Mouse (Mus musculus): ENCODE measurements around the gene Myh1. TPM values are rescaled to one million over a fixed set of nuclear protein-coding genes. Genes with fewer than 3 reads are reported as not detected.

The Myh1 gene
- polyA plus RNA-seq, 2 experiments from 2014 or later = not detected

GRCm38 (mm10) chr11:67235639-67236358 is 35.9 kb downstream of the Myh1 start:
- ATAC-seq = no peak

GRCm38 (mm10) chr11:67236799-67237198 is 36.9 kb downstream of the Myh1 start:
- ATAC-seq = no peak

DNA sequence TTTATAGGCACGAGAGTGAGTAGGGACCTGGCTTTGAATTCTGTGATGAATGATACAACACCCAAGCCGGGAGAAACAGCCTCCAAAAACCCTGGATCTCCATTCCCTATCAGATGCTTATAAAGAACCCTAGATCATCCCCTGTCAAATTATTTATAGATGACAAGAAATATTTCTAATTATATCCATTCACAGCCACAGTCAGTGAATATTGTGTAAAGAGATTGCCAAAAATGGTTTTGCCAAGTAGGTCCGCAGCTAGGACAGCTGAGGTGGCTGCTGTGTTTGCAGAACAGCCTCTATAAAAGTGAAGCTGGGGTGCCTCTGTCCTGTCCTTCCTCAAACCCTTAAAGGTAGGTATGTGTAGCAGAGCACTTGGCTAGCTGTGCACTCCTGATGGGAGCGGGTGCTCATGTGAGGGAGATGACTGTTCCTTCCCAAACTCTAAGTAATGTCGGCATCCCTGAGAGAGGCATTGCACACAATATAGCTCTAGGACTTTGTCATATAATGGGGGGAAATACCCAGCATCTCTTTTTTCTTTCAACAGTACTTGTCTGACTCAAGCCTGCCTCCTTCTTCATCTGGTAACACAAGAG is 37.7 kb downstream of the Myh1 start, which contains the start of gene Myh4:
Myh4 (plus strand) TSS at position 549 of the 599 bp plus-strand sequence.
- no peak for ATAC-seq

GRCm38 (mm10) chr11:67241051-67241450 is 41.2 kb downstream of the Myh1 start:
- ATAC-seq = no peak

- ATAC-seq = no peak
These were observed 53.8 kb downstream of the Myh1 start for GRCm38 (mm10) chr11:67253691-67254090.

- no peak for ATAC-seq
These were observed 57.2 kb downstream of the Myh1 start for GRCm38 (mm10) chr11:67257048-67257447.

DNA sequence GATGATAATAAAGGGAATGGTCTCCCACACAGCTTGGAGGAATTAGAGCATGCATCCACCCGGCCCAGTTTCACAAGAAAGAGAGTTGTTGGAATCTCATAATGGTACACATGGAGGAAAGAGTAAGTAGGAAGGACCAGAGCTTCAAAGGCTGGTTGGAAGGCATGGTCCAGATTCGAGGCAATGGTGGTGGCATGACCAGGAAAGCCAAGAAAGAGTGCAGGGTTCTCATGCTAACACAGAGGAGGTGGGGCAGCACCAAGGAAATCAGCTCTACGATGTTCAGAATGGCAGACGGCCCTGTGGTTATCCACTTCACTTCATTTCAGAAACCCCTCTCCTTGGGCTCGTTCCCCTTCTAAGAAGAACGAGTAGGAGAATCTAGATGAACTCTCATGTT is 61.1 kb downstream of the Myh1 start:
- ATAC-seq = no peak

Other genes with a start within 250 kb of the Myh1 start
- gene Tmem238l, start 243.4 kb upstream of the Myh1 start, polyA plus RNA-seq (2017; shearing (Covaris generic)) = not detected
- 1 to 10 TPM in 1 of 2 experiments, under 1 TPM in 1; 0.63 to 1.0 TPM for gene Tmem220, start 174.9 kb upstream of the Myh1 start, polyA plus RNA-seq (2017; shearing (Covaris generic))
- 10 to 100 TPM; 66.8 to 67.3 TPM for gene Adprm, start 147.5 kb upstream of the Myh1 start, polyA plus RNA-seq (2017; shearing (Covaris generic))
- gene Sco1, start 147.4 kb upstream of the Myh1 start, polyA plus RNA-seq (2017; shearing (Covaris generic)) = 1 to 10 TPM; 6.9 to 8.9 TPM
- under 1 TPM in 1 of 2 experiments, not detected in 1; 0.19 TPM for gene Myh3, start 121.8 kb upstream of the Myh1 start, polyA plus RNA-seq (2017; shearing (Covaris generic))
- not detected for gene Myh2, start 29.0 kb upstream of the Myh1 start, polyA plus RNA-seq (2017; shearing (Covaris generic))
- gene Myh4, start 38.0 kb downstream of the Myh1 start, polyA plus RNA-seq (2017; shearing (Covaris generic)) = under 1 TPM in 1 of 2 experiments, not detected in 1; 0.09 TPM
- gene Myh8, start 77.1 kb downstream of the Myh1 start, polyA plus RNA-seq (2017; shearing (Covaris generic)) = under 1 TPM in 1 of 2 experiments, not detected in 1; 0.28 TPM
- under 1 TPM in 1 of 2 experiments, not detected in 1; 0.21 TPM for gene Myh13, start 121.6 kb downstream of the Myh1 start, polyA plus RNA-seq (2017; shearing (Covaris generic))